Mouse (Mus musculus) forebrain, embryonic 13.5 days (tissue): ENCODE data around the gene Edrf1. TPM values are rescaled to one million over a fixed set of nuclear protein-coding genes. Genes with fewer than 3 reads are reported as not detected.
A peak's percentile ranks its signal among the peaks of the same experiment; 100 is the strongest.

Experiments
- ATAC-seq: fragments of 200-750 bp; cut with Nextera tagmentation; 2 replicates; pipeline ENCODE4 v1.8.0; 2017
- H3K27ac ChIP-seq: fragments of 300-500 bp; sonication (generic); 2 replicates; pipeline ENCODE4 v1.5.1; 2015; ENCODE audit warnings: inconsistent platforms, mild to moderate bottlenecking, moderate library complexity
- H3K27me3 ChIP-seq: fragments of 300-500 bp; sonication (generic); 2 replicates; pipeline ENCODE4 v1.6.1; 2015; ENCODE audit warnings: mild to moderate bottlenecking, inconsistent platforms
- H3K36me3 ChIP-seq: fragments of 300-500 bp; sonication (generic); 2 replicates; pipeline ENCODE4 v1.6.1; 2015; ENCODE audit warnings: mild to moderate bottlenecking, inconsistent platforms; ENCODE audit not compliant: poor library complexity, severe bottlenecking
- H3K4me1 ChIP-seq: fragments of 300-500 bp; sonication (generic); 2 replicates; pipeline ENCODE4 v1.6.1; 2015; ENCODE audit warnings: inconsistent platforms
- H3K4me2 ChIP-seq: fragments of 300-500 bp; sonication (generic); 2 replicates; pipeline ENCODE4 v1.6.1; 2015; ENCODE audit warnings: inconsistent platforms, mild to moderate bottlenecking, moderate library complexity
- H3K4me3 ChIP-seq: fragments of 300-500 bp; sonication (generic); 2 replicates; pipeline ENCODE4 v1.5.1; 2015; ENCODE audit warnings: mild to moderate bottlenecking, inconsistent platforms
- H3K9ac ChIP-seq: fragments of 300-500 bp; sonication (generic); 2 replicates; pipeline ENCODE4 v1.6.1; 2015; ENCODE audit warnings: mild to moderate bottlenecking, inconsistent platforms
- H3K9me3 ChIP-seq: fragments of 300-500 bp; sonication (generic); replicated peaks from 2 replicates; pipeline ENCODE4 v1.6.1; 2016; ENCODE audit warnings: inconsistent platforms
- WGBS: fragments of 180-500 bp; shearing (Covaris S2); methylation state at CpG from one replicate; pipeline ENCODE4 v1.1.7; 2015; 5-methylcytosine and 5-hydroxymethylcytosine counted together
- polyA plus RNA-seq: library from polyadenylated mRNA; unstranded; fragments of >200 nt; fragmentation: Nextera tagmentation; extraction: Ambion mirVana; gene quantifications from 2 replicates; pipeline ENCODE4 v1.2.1, GENCODE M21; 2015

The Edrf1 gene
- polyA plus RNA-seq, result 22.4 and 25.3 TPM in 2 replicates

DNA sequence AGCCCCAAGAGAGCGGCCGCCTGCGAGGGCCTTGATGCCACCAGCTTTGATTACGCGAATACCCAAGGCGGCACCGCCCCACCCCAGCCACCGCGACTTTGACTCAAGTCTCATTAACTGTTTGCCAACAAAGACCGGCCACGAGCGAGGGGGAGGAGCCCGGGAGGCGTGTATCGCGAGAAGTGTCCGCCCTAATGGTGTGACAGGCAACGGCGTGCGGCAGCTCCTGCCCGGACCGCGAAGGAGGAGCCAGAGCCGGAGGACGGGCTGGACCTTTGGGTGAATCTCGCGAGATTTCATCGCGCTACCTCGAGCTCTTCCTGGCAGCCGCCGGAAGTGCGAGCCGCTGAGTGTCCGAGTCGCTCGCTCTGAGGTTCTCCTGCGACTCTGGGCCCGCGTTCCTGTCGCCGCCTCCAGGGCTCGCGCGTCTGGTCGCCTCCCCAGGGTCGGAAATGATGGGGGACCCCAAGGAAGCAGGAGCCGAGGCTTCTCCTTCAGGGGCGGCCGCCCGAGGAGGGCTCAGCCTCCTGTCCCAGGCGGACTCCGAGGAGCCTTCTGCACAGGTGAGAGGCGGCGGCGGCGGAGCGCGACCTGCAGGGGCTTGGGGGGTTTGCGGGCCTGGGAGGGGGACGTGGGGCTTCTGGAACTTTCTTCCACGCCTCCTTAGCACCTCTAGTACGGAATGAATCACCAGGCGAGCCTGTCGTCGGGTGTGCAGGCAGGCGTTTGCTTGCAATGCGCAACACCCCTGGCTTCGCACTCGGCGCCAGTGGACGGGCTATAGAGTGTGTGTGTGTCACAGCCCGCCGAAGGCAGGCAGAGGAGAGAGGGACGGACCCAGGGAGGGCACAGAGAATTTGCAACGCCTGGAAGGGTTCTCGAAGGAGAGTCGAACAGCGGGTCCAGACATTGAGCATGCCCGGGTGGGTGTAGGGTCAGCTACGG is at the start of gene Edrf1:
Gene Edrf1 (plus strand): TSS at position 183 of the 945 bp plus-strand sequence.
- under 1% methylated on average over 81 of the region's 81 CpGs for WGBS
- peak; percentile 98 for ATAC-seq
- H3K4me3 ChIP-seq, result peak within 1 kb of the TSS; percentile 91

DNA sequence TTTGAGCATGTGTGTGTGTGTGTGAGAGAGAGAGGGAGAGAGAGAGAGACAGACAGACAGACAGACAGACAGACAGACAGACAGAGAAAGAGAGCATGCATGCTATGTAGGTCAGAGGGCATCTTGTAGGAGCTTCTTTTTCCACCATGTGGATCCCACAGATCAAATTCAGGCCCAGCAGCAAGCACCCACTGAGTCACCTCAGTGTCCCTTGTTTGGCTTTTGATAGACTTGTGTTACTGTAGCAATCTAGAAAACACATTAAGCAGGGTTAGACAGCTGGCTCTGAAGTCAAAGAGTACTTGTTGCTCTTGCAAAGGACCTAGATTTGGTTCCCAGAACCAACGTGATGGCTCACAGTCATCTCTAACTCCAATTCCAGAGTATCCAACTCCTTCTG is 45.6 kb upstream of the Edrf1 start:
- H3K4me3 ChIP-seq, result no peak overlapping the region
- no peak for ATAC-seq
- H3K4me2 ChIP-seq, result no peak overlapping the region
- no peaks in the 10 kb centered on the region for H3K9me3 ChIP-seq
- no peaks in the 10 kb centered on the region for H3K4me1 ChIP-seq
- no peaks in the 10 kb centered on the region for H3K27me3 ChIP-seq
- no peak overlapping the region for H3K9ac ChIP-seq
- no peak overlapping the region for H3K27ac ChIP-seq
- H3K36me3 ChIP-seq, result no peaks in the 10 kb centered on the region
- 77% methylated on average over 1 of the region's 1 CpGs for WGBS

More for the DNA sequence above, at the start of gene Edrf1:
- Histone ChIP-seq H3K27ac (peak within 1 kb of the TSS; percentile 91), H3K4me2 (peak within 1 kb of the TSS; percentile 97), H3K9me3 (no peaks in the 10 kb centered on the region), H3K4me1 (peaks cover 14% of the 10 kb centered on the region), H3K27me3 (no peaks in the 10 kb centered on the region), H3K36me3 (peaks cover 20% of the 10 kb centered on the region), H3K9ac (peak within 1 kb of the TSS; percentile 92)

DNA sequence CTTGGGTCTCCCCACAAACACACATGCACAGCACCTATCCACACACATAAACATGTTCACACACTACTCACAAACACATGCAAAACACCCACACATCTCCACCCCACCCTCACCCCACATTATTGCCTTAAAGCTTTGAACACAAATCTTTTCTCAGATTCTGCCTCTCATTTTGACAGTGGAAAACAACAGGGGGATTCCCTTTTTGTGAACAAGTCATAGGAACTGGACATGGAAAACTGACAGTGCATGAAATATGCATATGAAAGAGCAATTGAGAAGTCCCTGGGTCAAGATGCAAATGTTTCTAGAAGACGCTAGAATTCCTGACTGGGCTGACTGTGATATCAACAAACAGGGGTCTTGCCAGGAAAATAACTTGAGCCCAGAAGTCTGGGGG is 36.8 kb upstream of the Edrf1 start:
- no peak overlapping the region for H3K4me2 ChIP-seq
- no peak overlapping the region for H3K27ac ChIP-seq
- H3K36me3 ChIP-seq, result no peaks in the 10 kb centered on the region
- no peaks in the 10 kb centered on the region for H3K4me1 ChIP-seq
- H3K4me3 ChIP-seq, result no peak overlapping the region
- WGBS, result 38% methylated on average over 1 of the region's 1 CpGs
- no peak overlapping the region for H3K9ac ChIP-seq
- ATAC-seq, result no peak
- H3K9me3 ChIP-seq, result no peaks in the 10 kb centered on the region
- H3K27me3 ChIP-seq, result no peaks in the 10 kb centered on the region

DNA sequence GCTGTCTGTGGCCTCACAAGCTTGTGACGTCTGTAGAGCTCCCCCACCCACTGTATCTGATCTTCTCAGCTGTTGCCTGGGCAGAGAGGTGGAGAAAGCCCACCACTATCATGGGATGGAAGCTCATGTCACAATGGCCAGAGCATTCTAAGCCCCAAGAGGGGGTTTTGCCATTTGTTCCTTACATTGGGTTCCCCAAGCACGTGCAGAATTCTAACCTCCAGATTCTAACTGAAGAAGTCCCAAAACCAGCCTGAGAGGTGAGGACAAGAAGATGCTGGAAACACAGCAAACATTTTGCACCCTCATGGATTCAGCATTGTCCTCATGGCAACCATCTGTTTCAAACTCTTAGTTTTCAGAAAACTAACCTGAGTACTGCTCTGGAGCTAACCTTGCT is 35.3 kb upstream of the Edrf1 start, which contains the start of gene Tex36:
Gene Tex36 (minus strand): TSS at position 101 of the 400 bp plus-strand sequence.
- no peak for ATAC-seq
- H3K4me2 ChIP-seq, result no peak within 1 kb of the TSS
- H3K4me3 ChIP-seq, result no peak within 1 kb of the TSS
- 61% methylated on average over 2 of the region's 2 CpGs for WGBS
- no peaks in the 10 kb centered on the region for H3K9me3 ChIP-seq
- no peaks in the 10 kb centered on the region for H3K27me3 ChIP-seq
- no peak within 1 kb of the TSS for H3K27ac ChIP-seq
- H3K9ac ChIP-seq, result no peak within 1 kb of the TSS
- H3K4me1 ChIP-seq, result peaks cover 4% of the 10 kb centered on the region
- H3K36me3 ChIP-seq, result no peaks in the 10 kb centered on the region

DNA sequence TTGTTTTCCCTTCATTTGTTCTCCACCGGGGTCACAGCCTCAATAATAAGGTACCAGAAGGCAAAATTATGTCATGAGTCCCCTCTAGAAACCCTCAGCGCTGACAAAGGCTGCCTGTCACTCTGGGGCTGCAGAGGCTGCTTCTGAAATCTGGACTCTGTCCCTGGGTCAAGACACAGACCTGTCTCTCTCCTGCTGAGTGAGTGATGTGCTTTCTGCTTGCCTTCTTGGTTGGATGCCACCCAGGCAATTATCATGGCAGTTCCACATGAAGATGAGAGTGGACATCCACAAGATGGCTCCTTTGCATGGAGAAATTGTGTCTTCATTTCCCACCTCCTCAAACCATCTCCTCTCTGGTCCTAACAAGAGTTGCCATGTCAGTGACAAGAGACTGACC is 34.2 kb upstream of the Edrf1 start:
- no peaks in the 10 kb centered on the region for H3K27me3 ChIP-seq
- no peak overlapping the region for H3K4me3 ChIP-seq
- WGBS, result 78% methylated on average over 2 of the region's 2 CpGs
- no peaks in the 10 kb centered on the region for H3K9me3 ChIP-seq
- no peak overlapping the region for H3K27ac ChIP-seq
- no peak overlapping the region for H3K9ac ChIP-seq
- no peak for ATAC-seq
- H3K4me2 ChIP-seq, result no peak overlapping the region
- no peaks in the 10 kb centered on the region for H3K36me3 ChIP-seq
- peaks cover 14% of the 10 kb centered on the region for H3K4me1 ChIP-seq

DNA sequence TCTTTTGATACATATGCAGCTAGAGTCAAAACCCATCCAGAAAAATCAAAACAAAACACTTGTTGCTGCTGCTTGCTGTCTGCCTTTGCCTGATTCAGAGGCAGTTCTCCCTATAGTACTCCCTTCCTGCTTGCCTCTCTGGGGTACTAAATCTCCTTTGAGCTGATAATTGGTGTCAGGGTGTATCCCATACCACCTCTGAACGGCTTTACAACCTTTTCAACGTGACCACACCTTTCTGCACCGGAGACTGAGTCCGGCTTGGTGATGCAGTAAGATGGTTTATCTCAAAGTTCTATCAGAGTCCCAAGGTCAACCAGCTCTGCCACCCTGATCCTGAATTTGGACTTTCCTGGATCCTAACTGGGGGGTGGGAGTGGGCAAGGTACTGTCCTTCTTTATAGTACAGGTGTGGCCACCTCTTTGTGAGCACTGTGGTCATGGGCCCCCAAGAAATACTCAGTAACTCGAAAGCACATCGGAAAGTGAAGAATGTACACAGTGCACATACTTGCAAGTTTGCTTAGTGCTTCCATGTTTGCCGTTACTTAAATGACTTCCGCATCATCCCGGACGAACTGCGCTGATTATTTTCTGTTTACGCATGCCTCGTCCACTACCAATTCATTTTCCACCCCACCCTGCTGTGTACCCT is 32.8 kb upstream of the Edrf1 start:
- no peak overlapping the region for H3K27ac ChIP-seq
- H3K4me1 ChIP-seq, result peaks cover 28% of the 10 kb centered on the region
- H3K9me3 ChIP-seq, result no peaks in the 10 kb centered on the region
- no peak for ATAC-seq
- no peaks in the 10 kb centered on the region for H3K27me3 ChIP-seq
- 85% methylated on average over 13 of the region's 13 CpGs for WGBS
- H3K4me2 ChIP-seq, result no peak overlapping the region
- no peaks in the 10 kb centered on the region for H3K36me3 ChIP-seq
- H3K4me3 ChIP-seq, result no peak overlapping the region
- H3K9ac ChIP-seq, result no peak overlapping the region

DNA sequence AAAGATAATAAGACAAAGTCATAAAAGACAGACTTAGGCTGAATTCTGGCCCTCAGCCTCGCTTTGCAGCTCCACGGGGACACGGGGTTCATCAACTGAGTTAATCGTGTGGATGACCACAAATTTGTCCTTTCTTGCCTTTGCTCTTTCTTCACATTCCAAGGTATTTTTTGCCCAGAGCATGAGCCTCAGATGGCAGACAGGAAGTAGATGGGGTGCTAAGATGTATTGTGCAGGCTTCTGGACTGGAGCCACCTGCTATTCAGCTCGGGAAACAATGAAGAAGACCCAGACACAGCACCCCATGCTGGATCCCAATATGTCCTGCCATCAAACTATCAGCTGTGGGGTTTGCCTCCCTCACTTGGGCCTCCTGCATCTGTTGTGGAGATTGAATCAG is 30.0 kb upstream of the Edrf1 start:
- no peak overlapping the region for H3K9ac ChIP-seq
- H3K36me3 ChIP-seq, result no peaks in the 10 kb centered on the region
- no peaks in the 10 kb centered on the region for H3K27me3 ChIP-seq
- H3K27ac ChIP-seq, result 0 out of 2 replicates have a peak overlapping the region, but pooled peaks have one; percentile 35
- no peak for ATAC-seq
- H3K4me2 ChIP-seq, result peak overlapping the region; percentile 30; the same call in 1 of the 2 replicates
- 46% methylated on average over 5 of the region's 5 CpGs for WGBS
- peaks cover 34% of the 10 kb centered on the region for H3K4me1 ChIP-seq
- no peak overlapping the region for H3K4me3 ChIP-seq
- no peaks in the 10 kb centered on the region for H3K9me3 ChIP-seq

DNA sequence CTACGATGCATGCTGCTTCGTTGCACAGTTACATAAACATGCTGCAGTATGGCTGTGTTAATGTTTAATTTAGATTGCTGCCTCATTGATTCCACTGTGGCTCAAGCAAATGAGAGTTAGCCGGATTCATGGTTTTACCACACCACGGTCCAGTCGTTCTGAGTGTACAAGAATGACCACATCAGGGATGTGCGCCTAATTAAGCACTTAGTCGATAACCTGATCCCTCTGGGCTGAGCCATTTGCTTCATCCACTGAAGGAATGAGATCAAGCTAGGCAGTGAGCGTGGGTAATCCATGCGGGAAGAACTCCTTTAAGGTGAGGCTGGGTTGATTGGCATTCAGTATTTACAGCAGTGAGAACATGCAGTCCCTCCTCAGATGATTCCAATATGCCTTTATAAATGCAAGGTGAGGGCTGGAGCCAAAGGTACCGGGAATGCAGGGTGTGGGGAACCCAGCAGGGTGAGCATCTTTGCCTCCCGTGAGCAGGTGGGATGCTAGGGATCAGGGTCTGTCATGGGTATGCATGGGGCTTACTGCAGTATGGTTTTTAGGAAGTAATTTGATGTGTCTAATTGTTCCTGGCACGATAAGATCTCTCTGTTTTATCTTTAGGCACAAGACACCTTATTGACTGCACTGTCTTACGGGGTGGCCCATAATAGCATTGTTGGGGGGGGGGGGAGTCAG is 29.3 kb upstream of the Edrf1 start:
- peaks cover 34% of the 10 kb centered on the region for H3K4me1 ChIP-seq
- no peak overlapping the region for H3K9ac ChIP-seq
- no peaks in the 10 kb centered on the region for H3K36me3 ChIP-seq
- H3K9me3 ChIP-seq, result no peaks in the 10 kb centered on the region
- peak overlapping the region; percentile 68 for H3K27ac ChIP-seq
- H3K27me3 ChIP-seq, result no peaks in the 10 kb centered on the region
- peak overlapping the region; percentile 30; the same call in 1 of the 2 replicates for H3K4me2 ChIP-seq
- H3K4me3 ChIP-seq, result no peak overlapping the region
- no peak for ATAC-seq
- WGBS, result 48% methylated on average over 13 of the region's 13 CpGs

DNA sequence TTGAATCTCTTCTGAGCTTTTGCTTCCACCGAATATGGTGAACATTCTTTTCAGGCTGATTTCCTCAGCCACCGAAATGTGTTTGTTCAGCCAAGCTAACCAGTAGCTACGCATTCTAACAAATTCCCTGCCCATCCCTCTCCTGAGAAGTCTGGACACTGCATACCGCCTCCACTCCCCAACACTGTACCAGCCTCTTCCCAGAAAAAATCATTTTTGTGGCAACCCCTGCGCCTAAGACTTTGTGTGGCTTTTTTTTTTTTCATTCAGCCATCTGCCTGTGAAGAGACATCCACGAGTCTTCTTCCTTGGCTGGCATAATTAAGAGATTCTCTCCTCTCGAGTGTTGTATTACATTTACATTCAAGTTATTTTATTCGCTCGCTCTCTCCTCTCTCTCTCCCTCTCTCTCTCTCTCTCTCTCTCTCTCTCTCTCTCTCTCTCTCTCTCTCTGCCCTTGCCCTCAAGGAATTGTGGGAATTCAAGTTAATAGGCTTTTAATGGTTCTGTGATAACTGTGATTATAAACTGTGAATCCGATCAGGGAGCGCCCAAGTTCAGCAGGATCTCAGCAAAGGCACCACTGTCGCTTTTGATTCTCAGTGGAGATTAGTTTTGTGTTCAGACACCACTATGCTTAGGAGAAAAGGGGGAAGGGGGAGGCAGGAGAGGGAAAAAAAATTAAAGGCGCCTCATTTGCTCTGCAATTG is 28.6 kb upstream of the Edrf1 start:
- Histone ChIP-seq H3K4me3 (no peak overlapping the region), H3K9me3 (no peaks in the 10 kb centered on the region), H3K4me1 (peaks cover 34% of the 10 kb centered on the region), H3K4me2 (peak overlapping the region; percentile 30), H3K27ac (peak overlapping the region; percentile 68), H3K9ac (no peak overlapping the region; the same call in 1 of the 2 replicates), H3K27me3 (no peaks in the 10 kb centered on the region), H3K36me3 (no peaks in the 10 kb centered on the region)
- 44% methylated on average over 13 of the region's 13 CpGs for WGBS
- ATAC-seq, result 0 out of 2 replicates have a peak, but pooled peaks have one; percentile 33

DNA sequence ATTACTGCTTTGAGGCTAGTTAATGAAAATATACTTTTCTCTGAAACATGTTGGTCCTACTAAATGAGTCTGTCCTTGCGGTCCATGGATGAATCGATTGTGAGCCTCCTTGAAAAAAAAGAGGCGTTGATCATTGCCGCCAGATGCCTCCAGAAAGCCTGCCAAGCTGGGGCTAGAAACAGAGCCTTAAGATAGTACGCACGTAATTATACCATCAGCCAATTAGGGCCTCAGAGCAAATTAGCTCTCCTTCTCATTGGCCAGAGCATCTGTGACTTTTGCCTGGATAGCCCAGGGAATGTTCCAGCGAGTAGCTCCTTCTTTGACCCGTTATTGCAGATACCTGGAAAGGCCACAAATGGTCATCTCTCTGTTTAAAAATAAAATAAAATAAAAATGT is 27.8 kb upstream of the Edrf1 start:
- Histone ChIP-seq H3K9ac (no peak overlapping the region), H3K4me3 (no peak overlapping the region), H3K4me2 (no peak overlapping the region), H3K27ac (peak overlapping the region; percentile 68), H3K9me3 (no peaks in the 10 kb centered on the region), H3K4me1 (peaks cover 34% of the 10 kb centered on the region), H3K27me3 (no peaks in the 10 kb centered on the region), H3K36me3 (no peaks in the 10 kb centered on the region)
- ATAC-seq, result 0 out of 2 replicates have a peak, but pooled peaks have one; percentile 51
- 58% methylated on average over 8 of the region's 8 CpGs for WGBS

DNA sequence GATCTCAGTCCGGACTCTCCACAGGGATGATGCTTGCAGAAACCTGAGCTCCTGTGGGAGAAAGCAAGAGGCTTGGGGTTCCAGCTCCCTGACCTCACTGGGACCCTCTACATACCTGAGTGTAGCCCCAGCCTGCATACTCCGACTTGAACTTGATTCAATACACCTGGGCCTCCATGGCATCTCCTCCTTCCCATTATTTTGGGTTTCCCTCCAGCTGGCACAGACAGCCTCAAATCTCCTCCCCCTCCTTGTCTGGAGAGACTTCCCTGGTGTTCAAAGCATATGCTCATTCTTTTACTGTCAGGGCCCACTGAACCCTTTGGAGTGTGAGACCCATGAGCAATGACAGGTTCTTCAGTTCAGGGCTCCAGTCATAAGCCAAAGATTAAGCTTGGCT is 24.4 kb upstream of the Edrf1 start:
- ATAC-seq, result no peak
- Histone ChIP-seq H3K4me2 (no peak overlapping the region), H3K9me3 (no peaks in the 10 kb centered on the region), H3K4me3 (no peak overlapping the region), H3K27me3 (no peaks in the 10 kb centered on the region), H3K27ac (no peak overlapping the region), H3K4me1 (peaks cover 22% of the 10 kb centered on the region), H3K36me3 (no peaks in the 10 kb centered on the region), H3K9ac (no peak overlapping the region)
- 65% methylated on average over 2 of the region's 2 CpGs for WGBS
